Mouse (Mus musculus): ENCODE measurements at regions not wholly inside any gene's neighbourhood (a gene's known extent, or its start where the extent isn't known, plus 50 kb on each side); places are given as distances from the start of the nearest gene placed in this dataset.

- Histone ChIP-seq H3K4me1 (replicated peaks) (no peaks in the 10 kb centered on the region), H3K9ac (no peak overlapping the region), H3K4me3 (no peak overlapping the region), H3K27me3 (replicated peaks) (no peaks in the 10 kb centered on the region), H3K36me3 (no peaks in the 10 kb centered on the region), H3K9me3 (replicated peaks) (no peaks in the 10 kb centered on the region), H3K27ac (ENCODE audit: poor library complexity, severe bottlenecking) (no peak overlapping the region), H3K4me2 (no peak overlapping the region)
- ATAC-seq (ENCODE audit: insufficient number of reproducible peaks, low FRiP score), result no peak
- WGBS, result 83% methylated on average over 3 of the region's 3 CpGs
Observed at GRCm38 (mm10) chr3:60804711-60805293, 197.8 kb upstream of the P2ry1 start.

GRCm38 (mm10) chr3:60811924-60812323, 190.7 kb upstream of the P2ry1 start:
- Histone ChIP-seq H3K9me3 (replicated peaks) (no peaks in the 10 kb centered on the region), H3K36me3 (no peaks in the 10 kb centered on the region), H3K4me2 (no peak overlapping the region), H3K9ac (no peak overlapping the region), H3K27me3 (replicated peaks) (no peaks in the 10 kb centered on the region), H3K4me3 (no peak overlapping the region), H3K27ac (ENCODE audit: poor library complexity, severe bottlenecking) (no peak overlapping the region), H3K4me1 (replicated peaks) (no peaks in the 10 kb centered on the region)
- ATAC-seq (ENCODE audit: insufficient number of reproducible peaks, low FRiP score), result no peak
- WGBS, result 45% methylated on average over 5 of the region's 5 CpGs

- H3K36me3 ChIP-seq, result no peaks in the 10 kb centered on the region
- no peak overlapping the region for H3K4me2 ChIP-seq
- no peak overlapping the region for H3K9ac ChIP-seq
- ATAC-seq (ENCODE audit: insufficient number of reproducible peaks, low FRiP score), result no peak
- no peaks in the 10 kb centered on the region for H3K4me1 ChIP-seq (replicated peaks)
- H3K27ac ChIP-seq (ENCODE audit: poor library complexity, severe bottlenecking), result no peak overlapping the region
- H3K9me3 ChIP-seq (replicated peaks), result no peaks in the 10 kb centered on the region
- no peaks in the 10 kb centered on the region for H3K27me3 ChIP-seq (replicated peaks)
- WGBS, result 78% methylated on average over 3 of the region's 3 CpGs
- no peak overlapping the region for H3K4me3 ChIP-seq
Observed at GRCm38 (mm10) chr3:60813485-60813884, 189.1 kb upstream of the P2ry1 start.

- H3K4me2 ChIP-seq, result no peak overlapping the region
- H3K9ac ChIP-seq, result no peak overlapping the region
- H3K4me3 ChIP-seq, result no peak overlapping the region
- H3K9me3 ChIP-seq (replicated peaks), result no peaks in the 10 kb centered on the region
- ATAC-seq (ENCODE audit: insufficient number of reproducible peaks, low FRiP score), result peak; percentile 93
- 38% methylated on average over 4 of the region's 4 CpGs for WGBS
- 0 out of 2 replicates have a peak overlapping the region, but pooled peaks have one; percentile 43 for H3K27ac ChIP-seq (ENCODE audit: poor library complexity, severe bottlenecking)
- H3K4me1 ChIP-seq (replicated peaks), result peaks cover 4% of the 10 kb centered on the region
- H3K36me3 ChIP-seq, result no peaks in the 10 kb centered on the region
- H3K27me3 ChIP-seq (replicated peaks), result no peaks in the 10 kb centered on the region
Observed at GRCm38 (mm10) chr3:60819684-60820281, 182.8 kb upstream of the P2ry1 start.

GRCm38 (mm10) chr3:60821463-60821862, 181.1 kb upstream of the P2ry1 start:
- Histone ChIP-seq H3K9me3 (replicated peaks) (no peaks in the 10 kb centered on the region), H3K27me3 (replicated peaks) (no peaks in the 10 kb centered on the region), H3K27ac (ENCODE audit: poor library complexity, severe bottlenecking) (0 out of 2 replicates have a peak overlapping the region, but pooled peaks have one; percentile 27), H3K36me3 (no peaks in the 10 kb centered on the region), H3K9ac (no peak overlapping the region), H3K4me3 (no peak overlapping the region), H3K4me2 (no peak overlapping the region), H3K4me1 (replicated peaks) (peaks cover 4% of the 10 kb centered on the region)
- ATAC-seq (ENCODE audit: insufficient number of reproducible peaks, low FRiP score), result peak; percentile 80

GRCm38 (mm10) chr3:60826759-60827158, 175.8 kb upstream of the P2ry1 start:
- no peaks in the 10 kb centered on the region for H3K27me3 ChIP-seq (replicated peaks)
- no peak overlapping the region for H3K4me2 ChIP-seq
- H3K9me3 ChIP-seq (replicated peaks), result no peaks in the 10 kb centered on the region
- no peaks in the 10 kb centered on the region for H3K36me3 ChIP-seq
- no peak overlapping the region for H3K9ac ChIP-seq
- WGBS, result 39% methylated on average over 4 of the region's 4 CpGs
- ATAC-seq (ENCODE audit: insufficient number of reproducible peaks, low FRiP score), result no peak
- H3K27ac ChIP-seq (ENCODE audit: poor library complexity, severe bottlenecking), result no peak overlapping the region
- peaks cover 2% of the 10 kb centered on the region; the same call in 1 of the 2 replicates for H3K4me1 ChIP-seq (replicated peaks)
- no peak overlapping the region for H3K4me3 ChIP-seq

GRCm38 (mm10) chr3:60832385-60832784, 170.2 kb upstream of the P2ry1 start:
- ATAC-seq (ENCODE audit: insufficient number of reproducible peaks, low FRiP score), result no peak
- no peak overlapping the region for H3K4me2 ChIP-seq
- no peaks in the 10 kb centered on the region for H3K27me3 ChIP-seq (replicated peaks)
- no peaks in the 10 kb centered on the region for H3K4me1 ChIP-seq (replicated peaks)
- 84% methylated on average over 4 of the region's 4 CpGs for WGBS
- no peaks in the 10 kb centered on the region for H3K36me3 ChIP-seq
- H3K9me3 ChIP-seq (replicated peaks), result no peaks in the 10 kb centered on the region
- H3K27ac ChIP-seq (ENCODE audit: poor library complexity, severe bottlenecking), result no peak overlapping the region
- H3K4me3 ChIP-seq, result no peak overlapping the region
- no peak overlapping the region for H3K9ac ChIP-seq

- Histone ChIP-seq H3K4me2 (no peak overlapping the region), H3K9ac (no peak overlapping the region), H3K36me3 (no peaks in the 10 kb centered on the region), H3K9me3 (replicated peaks) (no peaks in the 10 kb centered on the region), H3K27ac (ENCODE audit: poor library complexity, severe bottlenecking) (no peak overlapping the region), H3K27me3 (replicated peaks) (no peaks in the 10 kb centered on the region), H3K4me1 (replicated peaks) (no peaks in the 10 kb centered on the region), H3K4me3 (no peak overlapping the region)
- no peak for ATAC-seq (ENCODE audit: insufficient number of reproducible peaks, low FRiP score)
- WGBS, result 86% methylated on average over 1 of the region's 1 CpGs
Observed at GRCm38 (mm10) chr3:60841895-60842294, 160.7 kb upstream of the P2ry1 start.

- Histone ChIP-seq H3K27me3 (replicated peaks) (no peaks in the 10 kb centered on the region), H3K9ac (no peak overlapping the region), H3K9me3 (replicated peaks) (peaks cover 3% of the 10 kb centered on the region; the same call in 1 of the 2 replicates), H3K36me3 (no peaks in the 10 kb centered on the region), H3K4me2 (no peak overlapping the region), H3K4me1 (replicated peaks) (no peaks in the 10 kb centered on the region), H3K27ac (ENCODE audit: poor library complexity, severe bottlenecking) (no peak overlapping the region), H3K4me3 (no peak overlapping the region)
- no peak for ATAC-seq (ENCODE audit: insufficient number of reproducible peaks, low FRiP score)
- 70% methylated on average over 2 of the region's 2 CpGs for WGBS
Observed at GRCm38 (mm10) chr3:60845293-60845692, 157.3 kb upstream of the P2ry1 start.

- Histone ChIP-seq H3K4me3 (no peak overlapping the region), H3K9me3 (replicated peaks) (peaks cover 3% of the 10 kb centered on the region; the same call in 1 of the 2 replicates), H3K4me2 (no peak overlapping the region), H3K27ac (ENCODE audit: poor library complexity, severe bottlenecking) (no peak overlapping the region), H3K36me3 (no peaks in the 10 kb centered on the region), H3K4me1 (replicated peaks) (no peaks in the 10 kb centered on the region), H3K9ac (no peak overlapping the region), H3K27me3 (replicated peaks) (no peaks in the 10 kb centered on the region)
- no peak for ATAC-seq (ENCODE audit: insufficient number of reproducible peaks, low FRiP score)
- WGBS, result 74% methylated on average over 2 of the region's 2 CpGs
Observed at GRCm38 (mm10) chr3:60848437-60848836, 154.2 kb upstream of the P2ry1 start.

- Histone ChIP-seq H3K9me3 (replicated peaks) (peaks cover 3% of the 10 kb centered on the region; the same call in 1 of the 2 replicates), H3K4me1 (replicated peaks) (no peaks in the 10 kb centered on the region), H3K27ac (ENCODE audit: poor library complexity, severe bottlenecking) (no peak overlapping the region), H3K36me3 (no peaks in the 10 kb centered on the region), H3K4me3 (no peak overlapping the region), H3K4me2 (no peak overlapping the region), H3K27me3 (replicated peaks) (no peaks in the 10 kb centered on the region), H3K9ac (no peak overlapping the region)
- ATAC-seq (ENCODE audit: insufficient number of reproducible peaks, low FRiP score), result no peak
- 52% methylated on average over 5 of the region's 5 CpGs for WGBS
Observed at GRCm38 (mm10) chr3:60853773-60854172, 148.8 kb upstream of the P2ry1 start.

GRCm38 (mm10) chr3:60855734-60856133, 146.9 kb upstream of the P2ry1 start:
- Histone ChIP-seq H3K4me3 (no peak overlapping the region), H3K4me2 (no peak overlapping the region), H3K27ac (ENCODE audit: poor library complexity, severe bottlenecking) (no peak overlapping the region), H3K9me3 (replicated peaks) (no peaks in the 10 kb centered on the region), H3K27me3 (replicated peaks) (no peaks in the 10 kb centered on the region), H3K9ac (no peak overlapping the region), H3K36me3 (no peaks in the 10 kb centered on the region), H3K4me1 (replicated peaks) (no peaks in the 10 kb centered on the region)
- no peak for ATAC-seq (ENCODE audit: insufficient number of reproducible peaks, low FRiP score)
- 63% methylated on average over 2 of the region's 2 CpGs for WGBS

All from heart, embryonic 12.5 days (tissue).